Mouse (Mus musculus): ENCODE results near the gene AK157302. TPM values are rescaled to one million over a fixed set of nuclear protein-coding genes. Genes with fewer than 3 reads are reported as not detected.

AK157302 gene
- 1.3 TPM for polyA plus RNA-seq (2015; fragmentation: Illumina TruSeq; extraction: RNeasy Lipid Tissue Mini Kit (QIAGEN cat#74804); ENCODE audit: insufficient read depth, low replicate concordance)

GRCm38 (mm10) chr13:21495080-21495479, at the start of gene AK157302:
Gene AK157302 (plus strand): TSS chr13:21495223.

DNA sequence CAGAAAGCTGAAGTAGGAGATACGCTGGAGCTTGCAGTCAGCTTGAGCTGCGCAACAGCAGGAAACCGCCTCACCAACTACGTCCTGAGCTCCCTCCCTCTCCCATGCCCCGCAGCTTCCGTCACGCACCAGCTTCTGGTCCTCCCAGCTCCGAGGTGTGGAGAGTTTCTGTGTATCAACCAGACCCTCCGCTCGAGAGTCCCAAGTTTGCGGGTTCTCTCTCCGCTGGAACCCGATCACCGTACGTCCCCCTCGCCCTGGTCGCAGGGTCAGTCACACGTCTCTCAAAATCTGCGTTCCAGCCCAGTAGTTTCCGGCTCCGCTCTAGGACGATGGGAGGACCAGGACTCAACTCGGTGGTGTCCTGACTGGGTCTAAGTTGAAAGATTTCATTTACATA, 41.6 kb upstream of the AK157302 start, which contains the start of gene Zscan26:
Zscan26 (minus strand) TSS at position 282 of the 400 bp plus-strand sequence.

GRCm38 (mm10) chr13:21468061-21469019, 26.7 kb upstream of the AK157302 start, which contains the start of gene Nkapl:
Gene Nkapl (minus strand): TSS chr13:21468509.

DNA sequence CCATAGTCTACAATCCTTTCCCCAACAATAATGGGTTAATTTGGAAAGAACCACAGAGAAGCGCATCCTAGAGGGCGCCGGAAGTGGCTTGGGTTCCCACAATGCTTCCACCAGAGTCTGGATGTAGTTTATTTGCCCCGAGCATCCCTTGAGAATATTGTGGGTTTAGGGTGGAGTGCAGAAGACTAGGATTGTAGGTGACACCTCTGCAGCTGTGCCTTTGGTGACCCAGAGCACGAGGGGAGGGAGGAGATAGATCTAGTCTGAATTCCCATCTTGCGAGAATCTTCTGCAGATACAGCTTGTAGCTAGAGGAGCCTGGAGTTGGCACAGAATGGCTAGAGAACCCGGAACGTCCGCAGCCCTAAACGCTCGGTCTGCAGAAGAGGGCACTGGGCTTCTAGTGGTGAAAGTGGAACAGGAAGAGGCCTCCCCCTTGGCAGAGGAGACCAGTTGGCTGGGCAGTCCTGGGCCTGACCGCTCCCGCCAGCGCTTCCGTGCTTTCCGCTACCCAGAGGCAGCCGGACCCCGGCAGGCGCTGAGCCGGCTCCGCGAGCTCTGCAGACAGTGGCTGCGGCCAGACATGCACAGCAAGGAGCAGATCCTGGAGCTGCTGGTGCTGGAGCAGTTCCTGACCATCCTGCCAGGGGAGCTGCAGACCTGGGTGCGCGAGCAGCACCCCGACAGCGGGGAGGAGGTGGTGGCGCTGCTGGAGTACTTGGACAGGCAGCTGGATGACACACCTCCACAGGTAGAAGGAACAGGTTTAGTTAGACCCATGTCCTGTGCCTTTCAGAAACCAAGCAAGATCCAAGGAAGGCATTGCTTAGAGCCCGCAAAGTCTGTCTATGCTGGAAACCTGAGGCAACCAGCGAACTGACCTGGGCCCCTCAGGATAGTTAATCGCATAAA, 16.0 kb upstream of the AK157302 start, which contains the start of the genes Zkscan4 and Gm10065:
Zkscan4 (plus strand) TSS at position 149 of the 912 bp plus-strand sequence.
Gm10065 (minus strand) TSS at position 683 of the 912 bp plus-strand sequence.

GRCm38 (mm10) chr13:21501182-21501581, 6.2 kb downstream of the AK157302 start, which contains the start of gene Gm11273:
Gene Gm11273 (minus strand): TSS chr13:21501418.

GRCm38 (mm10) chr13:21530781-21531201, 35.8 kb downstream of the AK157302 start, which contains the start of gene Zkscan8:
Gene Zkscan8 (minus strand): TSS chr13:21531120.

DNA sequence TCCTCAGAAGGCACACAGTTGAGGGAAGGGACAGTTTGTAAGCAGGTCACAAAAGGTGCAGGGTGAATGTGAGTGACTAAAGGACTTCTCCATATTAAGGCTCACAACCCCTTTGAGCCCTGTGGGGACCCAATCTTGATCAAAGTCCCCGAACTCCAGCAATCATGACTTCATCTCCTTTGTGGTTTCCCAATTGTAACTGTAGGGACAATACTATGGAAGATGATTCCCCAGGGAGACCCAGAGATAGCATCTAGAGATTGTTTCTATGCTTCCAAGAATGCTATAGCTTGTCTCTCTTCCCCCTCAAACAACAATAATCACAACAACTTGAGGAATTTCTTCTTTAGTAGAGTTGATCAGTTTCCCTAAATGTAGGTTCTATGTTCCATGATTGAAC, 47.7 kb downstream of the AK157302 start, which contains the start of gene Olfr1366:
Olfr1366 (minus strand) TSS at position 101 of the 400 bp plus-strand sequence.

Other genes with a start within 250 kb of the AK157302 start
- gene Gpx5, start 202.5 kb upstream of the AK157302 start, polyA plus RNA-seq (2015; fragmentation: Illumina TruSeq; extraction: RNeasy Lipid Tissue Mini Kit (QIAGEN cat#74804); ENCODE audit: insufficient read depth, low replicate concordance), result not detected
- gene Gpx6, start 183.1 kb upstream of the AK157302 start, polyA plus RNA-seq (2015; fragmentation: Illumina TruSeq; extraction: RNeasy Lipid Tissue Mini Kit (QIAGEN cat#74804); ENCODE audit: insufficient read depth, low replicate concordance), result not detected
- gene Olfr1367, start 148.3 kb upstream of the AK157302 start, polyA plus RNA-seq (2015; fragmentation: Illumina TruSeq; extraction: RNeasy Lipid Tissue Mini Kit (QIAGEN cat#74804); ENCODE audit: insufficient read depth, low replicate concordance), result not detected
- gene Zscan12, start 132.4 kb upstream of the AK157302 start, polyA plus RNA-seq (2015; fragmentation: Illumina TruSeq; extraction: RNeasy Lipid Tissue Mini Kit (QIAGEN cat#74804); ENCODE audit: insufficient read depth, low replicate concordance), result 7.2 TPM
- gene Zkscan3, start 92.5 kb upstream of the AK157302 start, polyA plus RNA-seq (2015; fragmentation: Illumina TruSeq; extraction: RNeasy Lipid Tissue Mini Kit (QIAGEN cat#74804); ENCODE audit: insufficient read depth, low replicate concordance), result 109 TPM
- 1.5 TPM for gene Pgbd1, start 54.2 kb upstream of the AK157302 start, polyA plus RNA-seq (2015; fragmentation: Illumina TruSeq; extraction: RNeasy Lipid Tissue Mini Kit (QIAGEN cat#74804); ENCODE audit: insufficient read depth, low replicate concordance)
- gene Zscan26, start 41.5 kb upstream of the AK157302 start, polyA plus RNA-seq (2015; fragmentation: Illumina TruSeq; extraction: RNeasy Lipid Tissue Mini Kit (QIAGEN cat#74804); ENCODE audit: insufficient read depth, low replicate concordance), result 108 TPM
- gene Nkapl, start 26.7 kb upstream of the AK157302 start, polyA plus RNA-seq (2015; fragmentation: Illumina TruSeq; extraction: RNeasy Lipid Tissue Mini Kit (QIAGEN cat#74804); ENCODE audit: insufficient read depth, low replicate concordance), result 0.32 TPM
- gene Zkscan4, start 16.3 kb upstream of the AK157302 start, polyA plus RNA-seq (2015; fragmentation: Illumina TruSeq; extraction: RNeasy Lipid Tissue Mini Kit (QIAGEN cat#74804); ENCODE audit: insufficient read depth, low replicate concordance), result 1.2 TPM
- gene Gm10065, start 15.8 kb upstream of the AK157302 start, polyA plus RNA-seq (2015; fragmentation: Illumina TruSeq; extraction: RNeasy Lipid Tissue Mini Kit (QIAGEN cat#74804); ENCODE audit: insufficient read depth, low replicate concordance), result not detected
- 1.8 TPM for gene Gm11273, start 6.2 kb downstream of the AK157302 start, polyA plus RNA-seq (2015; fragmentation: Illumina TruSeq; extraction: RNeasy Lipid Tissue Mini Kit (QIAGEN cat#74804); ENCODE audit: insufficient read depth, low replicate concordance)
- 19.1 TPM for gene Zkscan8, start 35.9 kb downstream of the AK157302 start, polyA plus RNA-seq (2015; fragmentation: Illumina TruSeq; extraction: RNeasy Lipid Tissue Mini Kit (QIAGEN cat#74804); ENCODE audit: insufficient read depth, low replicate concordance)
- not detected for gene Olfr1366, start 47.6 kb downstream of the AK157302 start, polyA plus RNA-seq (2015; fragmentation: Illumina TruSeq; extraction: RNeasy Lipid Tissue Mini Kit (QIAGEN cat#74804); ENCODE audit: insufficient read depth, low replicate concordance)
- not detected for gene Olfr1535, start 64.7 kb downstream of the AK157302 start, polyA plus RNA-seq (2015; fragmentation: Illumina TruSeq; extraction: RNeasy Lipid Tissue Mini Kit (QIAGEN cat#74804); ENCODE audit: insufficient read depth, low replicate concordance)
- gene Olfr1364, start 86.5 kb downstream of the AK157302 start, polyA plus RNA-seq (2015; fragmentation: Illumina TruSeq; extraction: RNeasy Lipid Tissue Mini Kit (QIAGEN cat#74804); ENCODE audit: insufficient read depth, low replicate concordance), result not detected
- not detected for gene Olfr1362, start 118.8 kb downstream of the AK157302 start, polyA plus RNA-seq (2015; fragmentation: Illumina TruSeq; extraction: RNeasy Lipid Tissue Mini Kit (QIAGEN cat#74804); ENCODE audit: insufficient read depth, low replicate concordance)
- not detected for gene Olfr11, start 147.3 kb downstream of the AK157302 start, polyA plus RNA-seq (2015; fragmentation: Illumina TruSeq; extraction: RNeasy Lipid Tissue Mini Kit (QIAGEN cat#74804); ENCODE audit: insufficient read depth, low replicate concordance)
- gene Olfr1361, start 168.2 kb downstream of the AK157302 start, polyA plus RNA-seq (2015; fragmentation: Illumina TruSeq; extraction: RNeasy Lipid Tissue Mini Kit (QIAGEN cat#74804); ENCODE audit: insufficient read depth, low replicate concordance), result not detected
- not detected for gene Olfr1360, start 182.2 kb downstream of the AK157302 start, polyA plus RNA-seq (2015; fragmentation: Illumina TruSeq; extraction: RNeasy Lipid Tissue Mini Kit (QIAGEN cat#74804); ENCODE audit: insufficient read depth, low replicate concordance)
- not detected for gene Olfr1359, start 202.9 kb downstream of the AK157302 start, polyA plus RNA-seq (2015; fragmentation: Illumina TruSeq; extraction: RNeasy Lipid Tissue Mini Kit (QIAGEN cat#74804); ENCODE audit: insufficient read depth, low replicate concordance)
- not detected for gene Hist1h2bl, start 220.9 kb downstream of the AK157302 start, polyA plus RNA-seq (2015; fragmentation: Illumina TruSeq; extraction: RNeasy Lipid Tissue Mini Kit (QIAGEN cat#74804); ENCODE audit: insufficient read depth, low replicate concordance)
- gene Hist1h2ai, start 221.2 kb downstream of the AK157302 start, polyA plus RNA-seq (2015; fragmentation: Illumina TruSeq; extraction: RNeasy Lipid Tissue Mini Kit (QIAGEN cat#74804); ENCODE audit: insufficient read depth, low replicate concordance), result not detected
- gene Hist1h3h, start 222.4 kb downstream of the AK157302 start, polyA plus RNA-seq (2015; fragmentation: Illumina TruSeq; extraction: RNeasy Lipid Tissue Mini Kit (QIAGEN cat#74804); ENCODE audit: insufficient read depth, low replicate concordance), result not detected
- gene Hist1h2bm, start 226.8 kb downstream of the AK157302 start, polyA plus RNA-seq (2015; fragmentation: Illumina TruSeq; extraction: RNeasy Lipid Tissue Mini Kit (QIAGEN cat#74804); ENCODE audit: insufficient read depth, low replicate concordance), result not detected
- not detected for gene Hist1h4j, start 239.8 kb downstream of the AK157302 start, polyA plus RNA-seq (2015; fragmentation: Illumina TruSeq; extraction: RNeasy Lipid Tissue Mini Kit (QIAGEN cat#74804); ENCODE audit: insufficient read depth, low replicate concordance)